Mouse (Mus musculus) brain, embryonic 14.5 days (tissue): ENCODE data around the gene Zbtb45.
A peak's percentile ranks its signal among the peaks of the same experiment; 100 is the strongest.

Source experiments
- CTCF ChIP-seq: fragments of 200-500 bp; IDR thresholded peaks from 2 replicates; pipeline ENCODE4 v1.5.1; 2012; ENCODE audit warnings: inconsistent platforms, mild to moderate bottlenecking, moderate library complexity, borderline replicate concordance; ENCODE audit not compliant: insufficient read depth, insufficient read length; ENCODE audit errors: extremely low read depth
- POLR2A ChIP-seq: fragments of 200-500 bp; IDR thresholded peaks from 2 replicates; pipeline ENCODE4 v1.6.1; 2012; ENCODE audit warnings: mild to moderate bottlenecking, inconsistent platforms, borderline replicate concordance; ENCODE audit not compliant: poor library complexity, insufficient read depth, insufficient read length, severe bottlenecking; ENCODE audit errors: extremely low read depth

GRCm38 (mm10) chr7:12977682-12978389 lies 32.0 kb downstream of the Zbtb45 start, which contains the start of gene Zfp446:
- TF ChIP-seq CTCF, result no peak
- TF ChIP-seq POLR2A, result peak; percentile 77; the same call in 1 of the 2 replicates
